Comparison of ENCODE assay signal across 9 mouse cellular contexts in the genomic region with DNA sequence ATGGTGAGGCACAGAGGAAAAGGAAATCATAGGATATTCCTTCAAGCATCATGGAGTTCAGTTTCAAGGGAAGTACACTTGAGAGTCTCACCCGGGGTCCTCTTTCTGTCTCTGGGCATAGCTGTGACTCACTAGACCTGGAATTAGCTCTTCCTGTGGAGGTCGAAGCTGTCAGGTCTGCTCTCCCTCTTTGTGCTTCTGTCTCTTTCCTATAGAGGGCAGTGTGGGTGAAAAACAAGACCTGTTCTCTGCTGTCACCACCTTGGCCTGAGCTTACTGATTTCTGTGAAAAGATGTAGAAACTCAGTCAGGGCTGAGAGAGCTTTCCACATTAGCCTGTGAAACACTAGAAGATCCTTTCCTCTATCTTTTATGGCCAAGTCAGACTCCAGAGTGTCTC. TPM values are rescaled to one million over a fixed set of nuclear protein-coding genes. Genes with fewer than 3 reads are reported as not detected.
DNase-seq lines count a peak whose midpoint lies in the region; ATAC-seq lines count a peak whose summit lies in the region.
"Had no signal": no experiment of that assay in that cellular context is flagged by ENCODE, and none has a peak within 500 bp of the region (broad histone marks: within the 10 kb centered on the region; RNA-seq: fewer than 3 reads in every experiment).

No protein-coding gene starts in this region.

- 0 out of 2 replicates have a peak, but pooled peaks have one; percentile 19 for ATAC-seq in heart, embryonic 12.5 days (ENCODE audit: insufficient number of reproducible peaks, low FRiP score)
- ATAC-seq in lung, embryonic 16.5 days (ENCODE audit: low read depth) = no peak
- ATAC-seq in erythroid progenitor cell, adult 5-6 weeks (replicated peaks; ENCODE audit: low FRiP score, poor library complexity, severe bottlenecking) = no peak

- H3K4me1 ChIP-seq in heart, embryonic 12.5 days (replicated peaks) = peaks cover 11% of the 10 kb centered on the region
- H3K4me1 ChIP-seq in lung, embryonic 16.5 days (replicated peaks; ENCODE audit: control insufficient read depth, insufficient read depth, low read length) = peaks cover 8% of the 10 kb centered on the region

- 19% methylated on average over 2 of the region's 2 CpGs for WGBS in heart, embryonic 12.5 days
- 26% methylated on average over 2 of the region's 2 CpGs for WGBS in lung, embryonic 16.5 days

- no peak overlapping the region for H3K9ac ChIP-seq in heart, embryonic 12.5 days
- H3K9ac ChIP-seq in lung, embryonic 16.5 days (ENCODE audit: low read length) = no peak overlapping the region

- H3K4me2 ChIP-seq in heart, embryonic 12.5 days = no peak overlapping the region
- no peak overlapping the region for H3K4me2 ChIP-seq in lung, embryonic 16.5 days (ENCODE audit: low read depth, low read length)

- no peaks in the 10 kb centered on the region for H3K27me3 ChIP-seq in heart, embryonic 12.5 days (replicated peaks)
- H3K27me3 ChIP-seq in lung, embryonic 16.5 days (ENCODE audit: control insufficient read depth, insufficient read depth, low read depth, low read length) = no peaks in the 10 kb centered on the region

- peak overlapping the region; percentile 31 for H3K27ac ChIP-seq in heart, embryonic 12.5 days (ENCODE audit: poor library complexity, severe bottlenecking)
- peak overlapping the region; percentile 60; the same call in 1 of the 2 replicates for H3K27ac ChIP-seq in lung, embryonic 16.5 days (ENCODE audit: low read length)

- H3K4me3 ChIP-seq in heart, embryonic 12.5 days = no peak overlapping the region
- no peak overlapping the region for H3K4me3 ChIP-seq in lung, embryonic 16.5 days (ENCODE audit: low read length)

- no peaks in the 10 kb centered on the region for H3K9me3 ChIP-seq in heart, embryonic 12.5 days (replicated peaks)
- H3K9me3 ChIP-seq in lung, embryonic 16.5 days (ENCODE audit: control insufficient read depth, low read length) = no peaks in the 10 kb centered on the region

- peak; percentile 59 to 64 for DNase-seq in cerebellum, adult 18-20 months
- no peak for DNase-seq in cerebellum, adult 11-12 months
- DNase-seq in 3134 (ENCODE audit: extremely low read depth, insufficient read length, low spot score) (peak; percentile 30), ZHBTc4 (ENCODE audit: low read depth, low spot score) (peak; percentile 73)
- peak; percentile 51 for DNase-seq in yolk sac, embryonic 10.5 days (ENCODE audit: low spot score)

- 0 out of 2 replicates have a peak, but pooled peaks cover 7% of the 10 kb centered on the region for H3K36me3 ChIP-seq in heart, embryonic 12.5 days
- H3K36me3 ChIP-seq in lung, embryonic 16.5 days (ENCODE audit: control insufficient read depth, insufficient read depth, low read length) = no peaks in the 10 kb centered on the region; the same call in 1 of the 2 replicates

RNA-seq across cellular contexts. Expression of a gene that starts 43.2 kb away (rescaled TPM):
- 8.2 and 24.9 TPM in 2 replicates for polyA plus RNA-seq in heart, embryonic 12.5 days (2016; fragmentation: Nextera tagmentation; extraction: Ambion mirVana)
- polyA plus RNA-seq in lung, embryonic 16.5 days (2015; fragmentation: Nextera tagmentation; extraction: Ambion mirVana) = 14.2 and 96.7 TPM in 2 replicates
- total RNA-seq in erythroid progenitor cell, adult 5-6 weeks (2015; ENCODE audit: low replicate concordance) = not detected in 2 replicates
- total RNA-seq in erythroid progenitor cell, adult 5-6 weeks (2017; ENCODE audit: low replicate concordance) = not detected in 2 replicates

RNA-seq across cellular contexts. Expression of a gene that starts 50.2 kb away (rescaled TPM):
- polyA plus RNA-seq in heart, embryonic 12.5 days (2016; fragmentation: Nextera tagmentation; extraction: Ambion mirVana) = not detected in 2 replicates
- not detected in 2 replicates for polyA plus RNA-seq in lung, embryonic 16.5 days (2015; fragmentation: Nextera tagmentation; extraction: Ambion mirVana)
- total RNA-seq in erythroid progenitor cell, adult 5-6 weeks (2015; ENCODE audit: low replicate concordance) = not detected in 2 replicates
- not detected in 2 replicates for total RNA-seq in erythroid progenitor cell, adult 5-6 weeks (2017; ENCODE audit: low replicate concordance)
- polyA plus RNA-seq: neural tube, embryonic 14.5 days had no signal

RNA-seq across cellular contexts. Expression of a gene that starts 55.3 kb away (rescaled TPM):
- 0.74 and 1.3 TPM in 2 replicates for polyA plus RNA-seq in heart, embryonic 12.5 days (2016; fragmentation: Nextera tagmentation; extraction: Ambion mirVana)
- polyA plus RNA-seq in lung, embryonic 16.5 days (2015; fragmentation: Nextera tagmentation; extraction: Ambion mirVana) = 0.14 TPM in 1 of 2 replicates, not detected in the other
- not detected in 2 replicates for total RNA-seq in erythroid progenitor cell, adult 5-6 weeks (2015; ENCODE audit: low replicate concordance)
- total RNA-seq in erythroid progenitor cell, adult 5-6 weeks (2017; ENCODE audit: low replicate concordance) = not detected in 2 replicates
- polyA plus RNA-seq: neural tube, embryonic 14.5 days had no signal
